Mouse (Mus musculus) MEL (cell line): Measurements from ENCODE around the gene Unc13c.

Source experiments
- CTCF ChIP-seq, 3 experiments: IDR thresholded peaks in 2 of 3; conservative IDR thresholded peaks in 1 of 3; 2 replicates each; pipeline ENCODE4 v1.5.1; 2011 to 2012; ENCODE audit warnings: low read length in 3 of 3, low read depth in 2 of 3, mild to moderate bottlenecking in 2 of 3, improper control_type of control experiment in 1 of 3, inconsistent platforms in 1 of 3, mixed read lengths in 1 of 3, moderate library complexity in 1 of 3; ENCODE audit not compliant: control insufficient read depth in 1 of 3, insufficient read depth in 1 of 3, poor library complexity in 1 of 3, severe bottlenecking in 1 of 3
- EP300 ChIP-seq, 2 experiments: IDR thresholded peaks; 2 replicates each; pipeline ENCODE4 v1.6.1; 2011; ENCODE audit warnings: improper control_type of control experiment in 2 of 2, low read length in 2 of 2, low read depth in 1 of 2, mild to moderate bottlenecking in 1 of 2
- HCFC1 ChIP-seq: IDR thresholded peaks from 2 replicates; pipeline ENCODE4 v1.6.1; 2012; ENCODE audit warnings: low read depth, mild to moderate bottlenecking, inconsistent platforms, low read length, improper control_type of control experiment, moderate library complexity
- JUND ChIP-seq: IDR thresholded peaks from 2 replicates; pipeline ENCODE4 v1.6.1; 2011; ENCODE audit warnings: low read depth, mild to moderate bottlenecking, improper control_type of control experiment, low read length
- MAX ChIP-seq: IDR thresholded peaks from 2 replicates; pipeline ENCODE4 v1.6.1; 2011; ENCODE audit warnings: low read length, improper control_type of control experiment
- POLR2A ChIP-seq, 2 experiments: IDR thresholded peaks; 2 replicates each; pipeline ENCODE4 v1.6.1; 2011 to 2012; ENCODE audit warnings: low read length in 2 of 2, mild to moderate bottlenecking in 2 of 2, control low read depth in 1 of 2, improper control_type of control experiment in 1 of 2, low read depth in 1 of 2, moderate library complexity in 1 of 2; ENCODE audit not compliant: control insufficient read depth in 1 of 2, insufficient read depth in 1 of 2, poor library complexity in 1 of 2
- POLR2AphosphoS2 ChIP-seq: IDR thresholded peaks from 2 replicates; pipeline ENCODE4 v1.6.1; 2011; ENCODE audit warnings: low read length, improper control_type of control experiment
- TAL1 ChIP-seq: IDR thresholded peaks from 2 replicates; pipeline ENCODE4 v1.6.1; 2012; ENCODE audit warnings: mild to moderate bottlenecking, inconsistent platforms, low read length, moderate library complexity, mixed read lengths

DNA sequence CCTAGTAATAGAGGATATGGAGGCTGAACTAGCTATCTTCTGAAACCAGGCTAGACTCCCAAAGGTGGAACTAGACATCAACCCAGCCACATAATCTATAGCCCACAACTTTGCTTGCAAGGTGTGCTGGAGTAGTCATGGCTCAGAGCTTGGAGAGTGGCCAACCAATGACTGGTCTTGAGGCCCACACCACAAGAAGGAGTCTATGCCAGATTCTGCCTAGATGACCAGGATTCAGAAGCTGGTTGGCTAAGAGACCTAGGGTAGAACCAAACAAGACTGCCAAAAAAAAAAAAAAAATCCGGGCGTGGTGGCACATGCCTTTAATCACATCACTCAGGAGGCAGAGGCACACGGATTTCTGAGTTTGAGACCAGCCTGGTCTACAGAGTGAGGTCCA is 70.2 kb downstream of the Unc13c start:
- no peak for TF ChIP-seq TAL1
- no peak for TF ChIP-seq POLR2AphosphoS2
- TF ChIP-seq CTCF (IDR thresholded peaks at IDR 0.05 in 2 of 3, conservative IDR thresholded peaks at IDR 0.05 in 1 of 3; ENCODE audit: control insufficient read depth in 1 of 3, insufficient read depth in 1 of 3, low read depth in 2 of 3, low read length in 3 of 3, poor library complexity in 1 of 3, severe bottlenecking in 1 of 3): no peak
- TF ChIP-seq JUND: no peak
- TF ChIP-seq EP300 (IDR thresholded peaks at IDR 0.05; ENCODE audit: low read depth in 1 of 2, low read length in 2 of 2): no peak
- TF ChIP-seq HCFC1: no peak
- TF ChIP-seq POLR2A (IDR thresholded peaks at IDR 0.05; ENCODE audit: control insufficient read depth in 1 of 2, insufficient read depth in 1 of 2, low read depth in 1 of 2, low read length in 2 of 2, poor library complexity in 1 of 2): no peak
- no peak for TF ChIP-seq MAX
